Mouse (Mus musculus) frontal cortex, adult (tissue): ENCODE measurements around the gene Dlx4.

Experiments used
- ATAC-seq: cut with Nextera tagmentation; 2 replicates; pipeline ENCODE4 v1.9.2; 2017; ENCODE audit warnings: mild to moderate bottlenecking, moderate library complexity, mixed read lengths; ENCODE audit not compliant: low TSS enrichment

The Dlx4 gene

GRCm38 (mm10) chr11:95102161-95102904 is 43.7 kb downstream of the Dlx4 start:
- no peak for ATAC-seq

GRCm38 (mm10) chr11:95101071-95101788 is 44.8 kb downstream of the Dlx4 start:
- no peak for ATAC-seq

- no peak for ATAC-seq
Observed at GRCm38 (mm10) chr11:95100393-95100792, 45.7 kb downstream of the Dlx4 start.

- ATAC-seq, result no peak
Observed at GRCm38 (mm10) chr11:95098346-95099095, 47.5 kb downstream of the Dlx4 start.

- ATAC-seq, result no peak
Observed at GRCm38 (mm10) chr11:95097889-95098288, 48.2 kb downstream of the Dlx4 start.

- no peak for ATAC-seq
Observed at GRCm38 (mm10) chr11:95096608-95097373, 49.3 kb downstream of the Dlx4 start.

- no peak for ATAC-seq
Observed at GRCm38 (mm10) chr11:95095596-95095995, 50.5 kb downstream of the Dlx4 start.

- ATAC-seq, result no peak
Observed at GRCm38 (mm10) chr11:95093077-95093476, 53.0 kb downstream of the Dlx4 start.
